Mouse (Mus musculus) kidney, embryonic 15.5 days (tissue): ENCODE data around the gene Btbd35f15. TPM values are rescaled to one million over a fixed set of nuclear protein-coding genes. Genes with fewer than 3 reads are reported as not detected.
"Not testable (repeated sequence)": the region's sequence is repeated elsewhere in the genome, so short reads cannot be mapped to it uniquely, and the experiment has no call there.

ENCODE experiments used
- ATAC-seq: fragments of 200-750 bp; cut with Nextera tagmentation; replicated peaks from 2 replicates; pipeline ENCODE4 v1.8.0; 2017; ENCODE audit warnings: moderate TSS enrichment; ENCODE audit not compliant: low FRiP score
- H3K27ac ChIP-seq: fragments of 300-500 bp; sonication (generic); 2 replicates; pipeline ENCODE4 v1.5.1; 2015; ENCODE audit warnings: mild to moderate bottlenecking, inconsistent platforms
- H3K27me3 ChIP-seq: fragments of 300-500 bp; sonication (generic); 2 replicates; pipeline ENCODE4 v1.6.1; 2015; ENCODE audit warnings: inconsistent platforms
- H3K36me3 ChIP-seq: fragments of 300-500 bp; sonication (generic); 2 replicates; pipeline ENCODE4 v1.6.1; 2015; ENCODE audit warnings: inconsistent platforms
- H3K4me1 ChIP-seq: fragments of 300-500 bp; sonication (generic); 2 replicates; pipeline ENCODE4 v1.6.1; 2015; ENCODE audit warnings: inconsistent platforms
- H3K4me2 ChIP-seq: fragments of 300-500 bp; sonication (generic); 2 replicates; pipeline ENCODE4 v1.6.1; 2015; ENCODE audit warnings: moderate library complexity, mild to moderate bottlenecking, inconsistent platforms
- H3K4me3 ChIP-seq: fragments of 300-500 bp; sonication (generic); replicated peaks from 2 replicates; pipeline ENCODE4 v1.5.1; 2015; ENCODE audit warnings: mild to moderate bottlenecking, inconsistent platforms
- H3K9ac ChIP-seq: fragments of 300-500 bp; sonication (generic); 2 replicates; pipeline ENCODE4 v1.6.1; 2015; ENCODE audit warnings: mild to moderate bottlenecking, inconsistent platforms
- H3K9me3 ChIP-seq: fragments of 300-500 bp; sonication (generic); replicated peaks from 2 replicates; pipeline ENCODE4 v1.6.1; 2016; ENCODE audit warnings: inconsistent platforms
- WGBS: fragments of 180-500 bp; shearing (Covaris S2); methylation state at CpG from one replicate; pipeline ENCODE4 v1.1.7; 2015; ENCODE audit warnings: mixed read lengths; 5-methylcytosine and 5-hydroxymethylcytosine counted together
- polyA plus RNA-seq: library from polyadenylated mRNA; unstranded; fragments of >200 nt; fragmentation: Nextera tagmentation; extraction: Ambion mirVana; gene quantifications from 2 replicates; pipeline ENCODE4 v1.2.1, GENCODE M21; 2015

Btbd35f15 gene
- polyA plus RNA-seq = not detected in 2 replicates

GRCm38 (mm10) chrX:33577214-33577613 lies at the start of gene Btbd35f15:
Gene Btbd35f15, minus strand, starts transcription at chrX:33577314.
- not testable (repeated sequence) for H3K27me3 ChIP-seq, H3K27ac ChIP-seq, H3K4me3 ChIP-seq, H3K4me2 ChIP-seq, H3K9me3 ChIP-seq, H3K36me3 ChIP-seq, H3K9ac ChIP-seq, H3K4me1 ChIP-seq, ATAC-seq
- no CpG with 5 or more reads among the region's 3 CpGs for whole genome bisulfite sequencing

Other genes starting within 250 kb of the Btbd35f15 start
- gene Btbd35f13, start 79.9 kb upstream of the Btbd35f15 start, polyA plus RNA-seq = not detected in 2 replicates
- not detected in 2 replicates for gene Btbd35f14, start 125.0 kb upstream of the Btbd35f15 start, polyA plus RNA-seq